Mouse (Mus musculus): ENCODE results near the gene N4bp2. TPM values are rescaled to one million over a fixed set of nuclear protein-coding genes. Genes with fewer than 3 reads are reported as not detected.
"Not testable (repeated sequence)": the region's sequence is repeated elsewhere in the genome, so short reads cannot be mapped to it uniquely, and the experiment has no call there.

The N4bp2 gene
- total RNA-seq (2021): 10 to 100 TPM; 30.8 to 31.7 TPM

DNA sequence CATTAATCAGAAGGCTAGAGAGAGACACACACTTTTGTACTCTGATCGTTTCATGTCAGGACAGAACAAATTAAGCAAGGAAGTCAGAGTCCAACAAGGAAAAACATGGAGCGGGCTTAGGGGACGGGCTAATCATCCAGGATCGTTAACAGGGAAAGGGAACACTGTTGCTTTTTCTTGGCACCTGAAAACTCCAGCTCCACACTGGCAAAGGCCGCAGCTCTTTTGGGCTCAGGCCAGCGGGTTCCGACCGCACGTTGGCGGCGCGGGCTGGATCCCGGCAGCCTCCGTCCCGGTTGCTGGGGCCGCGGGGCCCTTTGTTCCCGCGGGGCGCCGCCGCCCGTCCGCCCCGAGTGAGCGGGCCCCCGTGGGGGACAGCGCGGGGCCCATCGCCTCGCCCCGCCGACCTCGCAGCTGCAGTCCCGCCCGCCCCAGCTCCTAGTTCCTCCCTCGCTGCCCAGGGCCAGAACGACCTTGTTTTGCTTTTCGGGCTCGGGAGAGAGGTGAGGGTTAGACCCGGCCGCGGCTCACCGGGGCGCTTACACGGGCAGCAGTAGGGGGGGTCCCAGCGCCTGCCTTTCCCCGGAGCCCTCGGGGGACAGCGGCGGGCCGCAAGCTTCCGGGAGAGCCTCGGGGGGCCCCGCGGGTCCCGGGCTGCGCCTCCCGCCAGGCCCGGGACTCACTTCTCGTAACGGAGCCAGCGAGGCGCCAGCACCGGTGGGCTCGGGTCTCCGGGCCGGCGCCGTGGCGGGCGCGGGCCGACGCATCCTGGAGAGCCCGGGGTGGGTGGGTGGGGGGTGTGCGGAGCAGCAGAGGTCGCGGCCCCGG is at the start of gene N4bp2:
TSS of gene N4bp2 (plus strand) at position 434 of the 828 bp plus-strand sequence.
- peak; percentile 80 for DNase-seq
- intact Hi-C loops (cut with DNase I): loop anchor here (5.0 kb wide), 1 partner anchor 189 kb away; no protein-coding TSS in a partner anchor

- no peak for DNase-seq
- intact Hi-C loops (cut with DNase I): no loop called here
These were observed 48.2 kb upstream of the N4bp2 start for GRCm38 (mm10) chr5:65715084-65715483.

DNA sequence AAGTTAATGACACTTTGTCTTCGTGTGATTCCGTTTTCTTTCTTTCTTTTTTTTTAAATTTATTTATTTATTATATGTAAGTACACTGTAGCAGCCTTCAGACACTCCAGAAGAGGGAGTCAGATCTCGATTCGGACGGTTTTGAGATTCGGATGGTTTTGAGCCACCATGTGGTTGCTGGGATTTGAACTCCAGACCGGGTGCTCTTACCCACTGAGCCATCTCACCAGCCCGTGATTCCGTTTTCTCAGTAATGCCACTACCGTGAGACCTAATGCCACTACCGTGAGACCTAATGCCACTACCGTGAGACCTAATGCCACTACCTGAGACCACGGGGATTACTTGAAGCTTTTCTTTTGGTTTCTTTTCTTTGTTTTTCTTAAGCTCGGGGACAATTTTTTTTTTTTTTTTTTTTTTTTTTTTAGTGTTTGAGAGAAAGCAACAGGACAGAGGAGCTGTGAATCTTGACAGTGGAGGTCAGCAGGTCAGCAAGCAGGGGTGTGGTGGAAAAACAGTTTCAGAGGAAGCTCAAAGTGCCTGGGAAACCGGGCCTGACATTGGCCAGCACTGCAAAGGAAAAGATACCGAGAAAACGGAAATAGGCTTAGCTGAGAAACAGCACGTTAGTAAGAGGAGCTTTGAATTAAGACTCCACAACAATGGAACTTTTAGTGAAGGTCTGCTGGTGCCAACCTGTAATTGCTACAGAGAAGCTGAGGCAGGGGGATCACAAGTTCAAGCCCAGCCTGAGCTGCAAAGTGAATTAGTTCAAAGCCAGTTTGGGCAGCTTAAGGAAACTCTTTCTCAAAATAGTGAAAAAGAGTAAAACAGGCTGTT is 46.0 kb upstream of the N4bp2 start:
- DNase-seq: no peak

GRCm38 (mm10) chr5:65717903-65718211 is 45.5 kb upstream of the N4bp2 start:
- DNase-seq; intact Hi-C loops (cut with DNase I): not testable (repeated sequence)

More for the DNA sequence above, 46.0 kb upstream of the N4bp2 start:
- intact Hi-C loops (cut with DNase I): no loop called here

DNA sequence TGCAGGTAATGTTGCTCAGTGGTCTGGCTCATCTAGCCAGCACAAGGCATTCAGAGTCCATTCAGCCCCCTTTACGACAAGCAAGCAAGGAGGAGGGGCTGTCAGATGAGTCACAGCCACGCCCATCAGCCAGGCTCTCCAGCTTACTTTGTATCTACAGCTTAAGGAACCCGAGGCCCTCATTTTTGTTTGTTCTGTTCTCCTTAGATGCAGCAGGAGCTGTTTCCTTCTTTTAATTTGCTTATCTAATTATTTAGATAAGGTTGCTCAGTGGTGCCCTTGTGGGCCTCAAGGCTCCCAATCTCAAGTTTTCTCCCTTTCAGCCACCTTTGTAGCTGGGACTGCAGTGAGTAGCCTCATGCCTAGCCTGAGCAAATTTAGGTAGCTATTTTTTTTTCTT is 45.0 kb upstream of the N4bp2 start:
- intact Hi-C loops (cut with DNase I): no loop called here
- DNase-seq: no peak

GRCm38 (mm10) chr5:65724311-65725054 is 38.8 kb upstream of the N4bp2 start:
- peak; percentile 37 for DNase-seq
- intact Hi-C loops (cut with DNase I): no loop called here

DNA sequence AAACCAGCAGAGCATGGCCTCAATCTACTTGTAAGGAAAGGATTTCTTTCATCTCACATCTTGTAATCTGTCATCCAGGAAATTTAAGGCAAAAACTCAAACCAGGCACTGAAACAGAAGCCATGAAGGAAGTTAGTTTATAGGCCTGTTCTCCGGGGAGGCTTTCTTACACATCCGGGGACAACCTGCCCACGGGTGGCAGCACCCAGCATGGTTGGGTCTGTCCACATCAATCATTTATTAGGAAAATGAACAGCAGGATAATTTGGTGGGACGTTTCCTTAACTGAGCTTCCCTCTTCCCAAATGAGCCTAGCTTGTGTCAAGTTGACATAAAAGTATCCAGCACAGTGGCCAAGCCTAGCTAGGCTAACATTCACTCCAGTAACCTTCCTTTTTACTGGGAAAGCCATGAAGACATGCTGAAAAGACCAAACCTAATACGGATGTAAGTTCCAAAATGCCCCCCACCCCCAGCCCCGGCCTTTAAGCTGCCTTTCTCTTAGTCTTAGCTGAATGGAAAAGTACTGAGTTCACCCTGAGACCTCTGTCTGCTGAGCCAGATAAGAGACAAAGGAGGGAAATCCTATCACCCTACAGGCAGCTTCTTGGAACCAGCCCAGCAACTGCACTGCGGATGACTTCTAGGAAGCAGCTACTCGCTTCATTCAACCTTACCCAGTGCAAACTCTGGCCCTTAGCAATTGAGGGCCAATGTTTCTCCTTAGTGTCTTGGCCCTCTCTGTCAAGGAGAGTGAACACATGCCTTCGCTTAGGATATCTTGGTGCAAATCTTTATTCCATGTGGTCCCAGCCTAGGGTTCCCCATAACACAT is 31.9 kb upstream of the N4bp2 start:
- intact Hi-C loops (cut with DNase I): no loop called here
- no peak for DNase-seq

DNA sequence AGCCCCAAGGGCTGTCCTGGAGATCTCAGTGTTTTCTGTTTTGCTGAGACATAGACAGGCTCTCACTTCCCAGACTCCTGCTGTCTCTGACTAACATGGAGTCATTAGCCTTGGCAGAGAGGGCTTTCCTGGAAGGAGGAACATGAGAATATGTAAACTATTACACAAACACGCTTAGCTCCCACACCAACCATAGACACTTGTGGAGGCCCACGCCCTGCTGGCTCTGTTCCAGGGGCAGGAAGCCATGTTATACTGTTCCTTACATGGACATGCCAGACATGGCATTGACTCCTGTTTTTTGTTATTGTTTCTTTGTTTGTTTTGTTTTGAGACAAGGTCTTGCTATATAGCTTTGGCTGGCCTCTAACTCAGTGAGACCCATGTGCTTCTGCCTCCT is 27.7 kb upstream of the N4bp2 start:
- intact Hi-C loops (cut with DNase I): no loop called here
- DNase-seq: no peak

DNA sequence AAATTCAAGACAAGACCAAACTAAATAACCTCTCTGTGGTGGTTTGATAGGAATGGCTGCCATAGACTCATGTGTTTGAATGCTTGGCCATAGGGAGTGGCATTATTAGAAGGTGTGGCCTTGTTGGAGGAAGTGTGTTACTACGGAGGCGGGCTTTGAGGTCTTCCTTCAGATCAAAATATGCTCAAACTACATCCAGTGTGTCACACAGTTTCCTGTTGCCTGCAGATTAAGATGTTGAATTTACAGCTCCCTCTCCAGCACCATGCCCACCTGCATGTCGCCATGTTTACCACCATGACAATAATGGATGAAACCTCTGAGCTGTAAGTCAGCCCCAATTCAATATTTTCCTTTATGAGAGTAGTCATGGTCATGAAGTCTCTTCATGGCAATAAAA is 24.0 kb upstream of the N4bp2 start:
- intact Hi-C loops (cut with DNase I): no loop called here
- no peak for DNase-seq

DNA sequence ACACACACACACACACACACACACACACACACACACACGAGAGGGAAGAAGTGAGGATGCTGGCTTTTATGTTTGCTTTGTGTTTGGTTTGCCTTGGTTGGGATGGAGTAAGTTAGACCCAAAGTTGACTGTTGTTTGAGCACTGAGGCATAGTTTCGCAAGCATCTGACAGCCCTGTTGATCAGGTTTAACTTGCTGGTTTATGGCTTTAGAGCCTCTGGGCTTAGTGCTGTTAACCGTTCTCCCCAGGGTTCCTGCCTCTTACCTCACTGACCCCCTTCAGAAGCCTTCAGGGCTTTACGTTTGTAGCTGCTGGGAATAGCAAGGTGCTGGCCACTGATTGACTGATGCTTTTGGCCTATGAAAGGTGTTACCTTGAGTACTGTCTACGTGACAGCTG is 16.4 kb upstream of the N4bp2 start:
- intact Hi-C loops (cut with DNase I): no loop called here
- no peak for DNase-seq

GRCm38 (mm10) chr5:65748386-65748785 is 14.9 kb upstream of the N4bp2 start:
- no peak for DNase-seq
- intact Hi-C loops (cut with DNase I): no loop called here

- intact Hi-C loops (cut with DNase I): no loop called here
- DNase-seq: no peak
These were observed 14.4 kb upstream of the N4bp2 start for GRCm38 (mm10) chr5:65748880-65749279.

DNA sequence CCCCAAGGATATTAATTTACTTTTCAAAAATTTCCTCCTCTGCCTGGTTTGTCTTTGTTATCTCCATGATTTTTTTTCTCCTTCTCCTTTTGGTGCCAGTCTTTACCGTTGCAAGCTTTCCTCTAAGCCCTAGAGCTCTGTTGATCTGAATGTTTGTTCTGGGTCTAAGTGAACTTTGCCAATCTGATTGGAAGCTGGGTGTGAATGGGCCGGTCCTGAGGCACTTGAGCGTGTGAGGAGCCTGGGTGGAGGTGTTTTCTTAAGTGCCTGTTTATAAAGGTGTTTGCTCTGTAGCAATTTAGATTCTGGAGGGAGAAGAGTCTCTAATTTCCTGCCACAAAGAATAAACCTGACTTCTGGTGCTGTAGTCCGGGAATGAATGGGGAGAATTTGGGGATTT is 11.3 kb upstream of the N4bp2 start:
- DNase-seq: no peak
- intact Hi-C loops (cut with DNase I): no loop called here

DNA sequence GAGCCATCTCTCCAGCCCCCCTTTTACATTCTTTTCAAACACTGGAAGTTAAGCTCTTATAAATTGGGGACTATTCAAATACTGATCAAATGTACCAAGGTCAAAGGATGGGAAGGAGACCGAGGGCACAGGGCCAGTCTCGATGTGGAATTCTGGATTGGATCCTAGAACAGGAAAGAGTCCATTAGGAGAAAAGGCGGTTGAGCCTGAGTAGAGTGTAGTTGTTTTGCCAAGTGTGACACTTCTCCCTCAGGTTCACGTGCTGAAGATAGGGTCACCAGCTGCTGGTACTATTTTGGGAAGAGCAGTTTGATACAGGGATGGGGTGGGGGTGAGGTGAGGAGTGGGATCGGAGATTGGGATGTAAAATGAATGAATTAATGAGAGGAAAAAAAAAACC is 7.5 kb upstream of the N4bp2 start:
- no peak for DNase-seq
- intact Hi-C loops (cut with DNase I): no loop called here

GRCm38 (mm10) chr5:65757110-65757509 is 6.2 kb upstream of the N4bp2 start:
- intact Hi-C loops (cut with DNase I): no loop called here
- no peak for DNase-seq

DNA sequence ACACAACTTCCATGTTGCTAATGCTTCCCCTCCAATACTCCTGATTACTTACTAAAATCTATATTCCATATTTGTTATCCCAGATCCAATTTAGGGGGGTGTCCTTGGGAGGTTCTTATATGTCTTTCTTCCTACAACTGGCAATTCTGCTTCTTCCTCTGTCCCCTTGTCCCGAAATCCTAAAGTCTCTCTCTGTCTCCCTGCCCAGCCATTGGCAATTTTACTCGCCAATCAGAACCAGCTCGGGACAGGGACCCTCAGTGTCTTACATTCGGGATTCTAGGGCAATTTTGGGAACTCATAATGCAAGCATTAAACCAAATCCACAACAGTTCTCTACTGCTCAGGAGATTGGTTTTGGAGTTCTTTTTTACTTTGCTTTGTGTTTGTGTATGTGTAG is 3.3 kb upstream of the N4bp2 start:
- intact Hi-C loops (cut with DNase I): loop anchor here (5.0 kb wide), 1 partner anchor 192 kb away; no protein-coding TSS in a partner anchor
- no peak for DNase-seq

DNA sequence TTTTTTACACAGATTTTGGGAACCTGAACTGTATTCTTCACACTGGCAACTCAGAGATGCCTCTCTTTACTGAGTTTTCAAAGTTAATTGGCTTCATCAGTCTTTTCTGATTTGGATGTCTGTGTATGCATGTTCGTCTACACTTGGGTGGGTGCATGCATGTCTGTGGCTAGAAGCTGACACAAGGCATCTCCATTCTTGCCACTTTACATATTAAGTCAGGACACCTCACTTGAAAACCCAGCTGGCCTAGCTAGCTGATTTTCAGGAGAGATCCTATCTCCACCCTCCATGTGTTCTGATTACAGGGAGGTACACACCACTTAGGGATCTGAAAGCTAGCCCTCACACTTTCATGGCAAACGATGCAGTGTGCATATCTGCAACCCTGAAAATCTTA is 2.7 kb upstream of the N4bp2 start:
- intact Hi-C loops (cut with DNase I): loop anchor here (5.0 kb wide), 1 partner anchor 192 kb away; no protein-coding TSS in a partner anchor
- DNase-seq: no peak

DNA sequence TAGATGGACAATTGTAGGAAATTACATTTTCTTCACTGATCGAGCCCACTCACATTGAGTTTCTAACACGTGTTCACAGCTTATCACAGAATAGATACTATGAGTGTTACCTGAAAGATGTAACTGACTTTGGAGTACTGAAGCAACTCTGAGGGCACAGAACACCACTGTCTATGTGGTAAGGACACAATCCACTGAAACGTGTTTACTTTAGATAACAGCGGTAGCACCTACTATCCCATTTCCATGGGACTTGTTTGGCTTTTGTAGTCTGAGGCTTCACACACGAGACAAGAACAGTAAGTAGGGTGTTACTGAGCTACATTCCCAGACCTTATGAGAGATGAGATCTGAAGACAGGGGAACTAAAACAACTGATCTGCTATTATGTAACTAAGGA is 2.3 kb upstream of the N4bp2 start:
- intact Hi-C loops (cut with DNase I): loop anchor here (5.0 kb wide), 1 partner anchor 191 kb away; no protein-coding TSS in a partner anchor
- DNase-seq: no peak

DNA sequence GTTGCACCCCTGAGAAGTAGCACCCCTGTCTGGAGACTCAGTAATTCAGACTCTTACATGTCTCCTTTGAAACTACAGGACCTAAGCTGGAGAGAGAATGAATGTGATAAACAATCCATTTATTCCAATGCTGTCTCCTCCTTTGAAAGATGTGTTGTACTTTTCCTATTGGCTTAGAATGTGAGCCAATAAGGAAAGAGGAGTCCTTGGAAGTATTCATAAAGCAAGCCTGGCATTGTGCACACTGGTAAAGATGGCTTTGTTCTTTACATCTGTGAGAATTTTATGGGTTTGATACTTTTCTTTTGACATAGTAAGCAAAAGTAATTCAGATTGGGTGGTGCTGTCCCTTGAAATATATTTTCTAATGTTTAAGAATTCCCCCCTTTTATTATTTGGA is 1.4 kb upstream of the N4bp2 start:
- intact Hi-C loops (cut with DNase I): loop anchor here (5.0 kb wide), 1 partner anchor 190 kb away; no protein-coding TSS in a partner anchor
- DNase-seq: no peak

DNA sequence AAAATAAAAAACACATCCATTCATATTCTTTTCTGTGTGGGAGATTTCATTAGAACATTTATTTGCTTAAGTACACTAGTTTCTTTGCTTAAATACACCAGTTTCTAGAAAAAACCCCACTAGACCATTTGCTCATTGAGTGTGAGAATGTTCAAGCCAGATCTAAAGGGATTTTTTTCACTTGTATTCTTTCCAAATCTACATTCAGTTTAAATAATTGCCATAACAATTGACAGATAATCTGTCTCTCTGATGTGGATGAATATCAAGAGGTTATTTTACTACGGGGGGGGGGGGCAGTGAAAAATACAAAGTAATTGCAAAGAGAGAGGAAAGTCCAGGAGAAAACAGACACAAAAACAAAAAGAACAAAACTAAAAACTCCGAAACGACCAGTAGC is 635 bp upstream of the N4bp2 start:
- intact Hi-C loops (cut with DNase I): loop anchor here (5.0 kb wide), 1 partner anchor 190 kb away; no protein-coding TSS in a partner anchor
- DNase-seq: no peak
